Mouse (Mus musculus) urinary bladder, postnatal 36 days (tissue): ENCODE data around the gene Dop1b.
"Not testable (repeated sequence)": the region's sequence is repeated elsewhere in the genome, so short reads cannot be mapped to it uniquely, and the experiment has no call there.

Experiments used
- DNase-seq, 2 experiments: peaks; one replicate each; pipeline ENCODE4 v3.0.0; 2022; ENCODE audit warnings: low spot score in 2 of 2, mixed read lengths in 1 of 2

Dop1b gene

GRCm38 (mm10) chr16:93751816-93752215 lies 40.1 kb downstream of the Dop1b start:
- no peak for DNase-seq

- no peak for DNase-seq
These were observed 44.9 kb downstream of the Dop1b start for GRCm38 (mm10) chr16:93756622-93757021.

DNA sequence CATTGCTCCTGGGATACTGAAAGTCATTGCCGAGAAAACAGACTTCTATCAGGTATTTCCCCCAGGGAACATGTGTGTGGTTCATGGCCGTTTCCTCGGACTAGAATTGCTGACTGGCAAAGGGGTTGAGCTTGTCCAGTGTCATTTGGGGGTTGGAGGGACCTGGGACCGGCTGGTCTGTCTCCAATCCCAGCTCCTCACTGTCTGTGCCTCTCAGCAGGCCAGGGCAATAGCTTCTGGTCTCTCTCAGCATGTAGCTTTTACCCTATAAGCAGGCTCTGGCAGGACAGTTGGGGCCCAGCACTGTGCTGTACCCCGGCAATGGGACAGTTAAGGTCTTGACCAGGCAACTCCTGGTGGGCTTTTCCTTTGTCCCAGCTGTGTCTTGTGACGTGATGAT lies 51.7 kb downstream of the Dop1b start:
- no peak for DNase-seq

GRCm38 (mm10) chr16:93764597-93764996 lies 52.9 kb downstream of the Dop1b start:
- DNase-seq, result no peak

DNA sequence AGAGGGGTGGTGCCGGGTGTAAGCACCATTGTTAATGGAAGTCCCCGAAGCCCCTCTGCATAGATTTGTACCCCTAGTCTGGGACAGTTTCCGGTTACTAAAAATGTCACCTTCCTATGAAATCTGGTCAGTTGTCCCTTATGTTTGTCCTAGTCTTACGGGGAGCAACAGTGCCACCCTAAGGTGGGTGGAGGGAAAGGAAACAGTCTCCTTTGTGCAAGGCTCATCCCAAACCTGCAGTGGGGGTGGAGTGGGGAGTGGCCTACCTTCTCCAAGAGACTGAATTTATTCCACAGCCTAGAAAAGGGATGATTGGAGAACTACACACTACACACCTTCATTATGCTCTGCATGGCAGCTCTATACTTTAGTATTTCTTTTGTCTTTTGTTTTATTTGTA lies 55.3 kb downstream of the Dop1b start:
- DNase-seq, result peak; percentile 53 to 54

DNA sequence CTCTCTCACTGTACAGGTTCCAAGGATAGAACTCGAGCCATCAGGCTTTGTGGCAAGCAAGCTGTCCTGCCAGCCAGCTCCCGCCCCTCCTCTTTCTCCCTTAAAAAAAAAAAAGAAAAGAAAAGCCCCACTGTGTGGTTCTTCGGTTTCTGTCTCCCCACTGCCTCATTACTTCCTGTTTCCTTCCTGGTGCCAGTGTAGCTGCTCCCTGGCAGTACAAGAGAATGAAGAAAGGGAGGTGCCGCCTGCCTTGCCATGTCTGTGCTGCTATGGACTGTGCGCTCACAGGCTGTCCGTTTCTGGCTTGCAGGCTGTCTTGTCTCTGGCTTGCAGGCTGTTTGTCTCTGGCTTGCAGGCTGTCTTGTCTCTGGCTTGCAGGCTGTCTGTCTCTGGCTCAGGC lies 55.8 kb downstream of the Dop1b start:
- no peak for DNase-seq

- DNase-seq, result no peak
These were observed 57.9 kb downstream of the Dop1b start for GRCm38 (mm10) chr16:93769621-93770020.

DNA sequence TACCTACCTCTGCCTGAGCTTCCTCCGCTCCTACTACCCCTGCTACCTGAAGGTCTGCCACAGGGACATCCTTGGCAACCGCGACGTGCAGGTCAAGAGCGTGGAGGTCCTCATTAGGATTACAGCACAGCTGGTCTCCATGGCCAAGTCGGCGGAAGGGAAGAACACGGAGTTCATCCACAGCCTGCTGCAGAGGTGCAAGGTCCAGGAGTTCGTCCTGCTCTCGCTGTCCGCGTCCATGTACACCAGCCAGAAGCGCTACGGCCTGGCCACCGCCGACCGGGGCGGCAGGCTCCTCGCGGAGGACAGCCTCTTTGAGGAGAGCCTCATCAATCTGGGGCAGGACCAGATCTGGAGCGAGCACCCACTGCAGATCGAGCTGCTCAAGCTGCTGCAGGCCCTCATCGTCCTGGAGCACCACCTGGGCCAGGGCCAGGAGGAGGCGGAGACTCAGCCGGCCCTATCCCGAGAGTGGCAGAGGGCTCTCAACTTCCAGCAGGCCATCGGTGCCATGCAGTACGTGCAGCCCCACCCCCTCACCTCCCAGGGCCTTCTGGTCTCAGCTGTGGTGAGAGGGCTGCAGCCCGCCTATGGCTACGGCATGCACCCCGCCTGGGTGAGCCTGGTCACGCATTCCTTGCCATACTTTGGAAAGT lies 58.7 kb downstream of the Dop1b start:
- no peak for DNase-seq

- no peak for DNase-seq
These were observed 63.0 kb downstream of the Dop1b start for GRCm38 (mm10) chr16:93774658-93775057.

DNA sequence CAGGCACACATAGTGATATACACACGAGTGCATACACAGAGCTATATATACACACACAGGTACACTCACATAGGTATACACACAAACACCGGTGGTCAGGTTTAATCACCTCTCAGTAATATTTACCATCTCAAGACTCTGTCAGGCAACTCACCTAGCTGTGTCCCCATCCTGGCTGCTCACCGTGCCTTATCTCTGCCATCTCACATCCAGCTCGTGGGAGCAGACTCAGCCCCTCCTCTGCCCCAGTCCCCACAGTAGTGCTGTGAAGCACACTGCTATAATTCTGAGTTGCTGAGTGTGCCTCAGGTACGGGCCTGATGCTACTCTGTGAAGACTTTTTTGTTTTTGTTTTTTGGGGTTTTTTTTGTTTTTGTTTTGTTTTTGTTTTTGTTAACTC lies 64.8 kb downstream of the Dop1b start:
- no peak for DNase-seq

DNA sequence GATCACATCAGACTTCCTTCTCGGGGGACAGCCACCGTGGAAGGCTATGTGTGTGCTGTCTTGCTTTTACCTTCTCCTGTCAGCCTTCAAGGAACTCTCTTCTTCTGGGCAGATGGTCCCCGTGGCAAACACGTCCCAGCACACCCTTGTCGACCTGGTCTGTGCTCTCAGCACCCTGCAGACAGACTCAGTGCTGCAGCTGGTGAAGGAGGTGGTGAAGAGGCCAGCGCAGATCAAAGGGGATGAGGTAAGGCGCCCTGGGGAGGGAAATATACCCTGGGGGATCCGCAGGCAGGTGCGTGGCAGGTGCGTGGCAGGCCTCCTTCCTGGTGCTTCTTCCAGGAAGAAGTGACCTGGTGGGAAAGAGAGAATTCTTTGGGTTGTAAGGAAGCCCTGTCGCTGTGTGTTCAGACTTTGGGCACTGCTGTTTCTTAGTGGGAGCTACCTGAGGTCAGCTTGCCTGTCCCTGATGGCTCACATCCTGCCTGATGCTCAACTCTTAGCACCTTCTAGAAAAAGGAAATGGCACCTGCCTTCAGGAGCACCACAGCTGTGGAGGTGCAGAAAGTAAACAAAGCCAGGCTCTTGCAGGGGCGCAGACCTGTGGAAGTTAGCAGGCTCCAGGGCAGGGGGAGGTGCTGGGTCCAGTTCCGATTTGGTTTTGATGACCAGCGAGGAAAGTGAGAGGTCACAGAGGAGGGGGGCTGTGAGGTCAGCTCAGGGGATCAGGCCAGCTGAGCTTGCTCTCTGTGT lies 65.7 kb downstream of the Dop1b start:
- no peak for DNase-seq

DNA sequence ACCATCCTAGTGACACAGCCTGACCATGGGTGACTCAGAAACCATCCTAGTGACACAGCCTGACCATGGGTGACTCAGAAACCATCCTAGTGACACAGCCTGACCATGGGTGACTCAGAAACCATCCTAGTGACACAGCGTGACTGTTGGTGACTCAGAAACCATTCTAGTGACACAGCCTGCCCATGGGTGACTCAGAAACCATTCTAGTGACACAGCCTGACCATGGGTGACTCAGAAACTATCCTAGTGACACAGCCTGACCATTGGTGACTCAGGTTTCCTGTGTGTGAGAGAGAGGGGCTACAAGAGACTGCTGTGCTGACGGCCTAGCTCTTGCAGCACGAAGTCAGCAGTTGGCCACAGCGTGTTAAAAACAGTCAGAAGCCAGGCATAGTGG lies 66.7 kb downstream of the Dop1b start:
- not testable (repeated sequence) for DNase-seq

DNA sequence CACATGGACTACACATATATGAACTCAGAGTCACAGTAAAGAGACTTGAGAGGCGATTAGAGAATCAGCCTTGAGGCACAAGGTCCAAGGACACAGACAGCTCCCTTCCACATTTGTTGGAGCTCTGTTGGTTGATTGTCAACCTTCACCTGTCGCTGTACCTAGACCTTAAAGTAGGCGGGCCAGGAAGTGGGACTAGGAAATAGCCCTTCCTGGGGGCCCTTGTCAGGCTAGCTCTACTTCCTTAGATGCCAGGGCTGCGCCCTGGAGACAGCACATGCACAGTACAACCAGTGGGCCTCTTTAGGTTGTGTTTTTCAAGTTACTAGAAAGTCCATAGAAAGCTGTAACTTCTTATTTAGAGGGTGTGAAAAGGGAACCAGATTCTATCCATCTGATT lies 67.8 kb downstream of the Dop1b start:
- no peak for DNase-seq

DNA sequence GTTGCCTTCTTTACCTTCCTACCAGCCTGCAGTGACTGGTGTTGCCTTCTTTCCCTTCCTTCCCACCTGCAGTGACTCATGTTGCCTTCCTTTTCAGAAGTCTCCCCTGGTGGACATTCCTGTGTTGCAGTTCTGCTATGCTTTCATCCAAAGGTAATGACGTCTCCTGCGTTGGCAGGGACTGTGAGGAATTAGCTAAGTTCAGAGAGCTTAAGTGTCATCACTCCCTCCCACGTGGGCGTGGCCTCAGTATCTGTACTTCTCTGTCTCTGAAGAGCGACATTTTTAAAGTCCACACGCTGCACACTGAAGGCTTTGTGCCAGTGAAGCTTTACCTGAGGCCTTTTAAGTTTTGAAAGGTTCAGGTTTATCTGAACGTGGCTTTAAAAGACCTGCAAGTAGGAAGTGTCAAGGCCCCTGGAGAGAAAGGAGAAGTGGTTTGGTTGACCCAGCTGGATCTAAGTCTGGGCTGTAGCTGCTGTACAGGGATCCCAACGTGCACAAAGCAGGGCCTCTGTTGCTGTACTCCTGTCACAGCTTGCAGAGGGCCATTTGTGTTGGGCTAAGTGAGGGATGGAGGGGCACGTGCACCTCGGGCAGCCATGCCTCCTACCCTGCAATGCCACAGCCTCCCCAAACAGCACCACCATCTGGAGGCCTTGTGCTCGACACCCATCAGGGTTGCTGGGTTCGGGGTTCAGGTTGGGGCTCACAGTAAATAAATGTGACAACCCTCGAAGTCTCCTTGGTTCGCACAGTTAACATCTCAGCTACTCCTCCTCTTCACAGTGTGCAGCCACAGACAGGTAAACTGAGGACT lies 69.2 kb downstream of the Dop1b start:
- DNase-seq, result no peak

- no peak for DNase-seq
These were observed 72.5 kb downstream of the Dop1b start for GRCm38 (mm10) chr16:93784175-93784574.

DNA sequence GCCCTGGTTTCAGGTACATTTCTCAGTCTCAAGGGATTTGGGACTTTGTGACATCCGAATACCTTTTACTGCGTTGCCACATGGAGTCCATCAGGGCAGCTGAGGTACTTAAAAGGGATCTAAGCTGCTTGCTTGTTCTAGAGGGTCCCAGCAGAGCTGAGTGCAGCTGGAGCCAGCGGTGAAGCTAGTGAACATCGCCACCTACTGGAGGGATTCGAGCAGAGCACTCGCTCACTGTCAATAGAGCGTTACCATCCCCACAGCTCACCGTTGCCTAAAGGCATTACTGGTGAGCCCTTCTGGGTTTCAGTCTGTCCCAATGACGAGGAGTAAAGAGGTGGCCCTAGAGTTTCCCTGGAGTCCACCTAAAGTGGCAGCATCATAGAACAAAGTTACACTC lies 74.1 kb downstream of the Dop1b start:
- DNase-seq, result peak; percentile 41 to 54

GRCm38 (mm10) chr16:93788388-93788787 lies 76.7 kb downstream of the Dop1b start:
- DNase-seq, result no peak

GRCm38 (mm10) chr16:93788881-93789280 lies 77.2 kb downstream of the Dop1b start:
- DNase-seq, result no peak

DNA sequence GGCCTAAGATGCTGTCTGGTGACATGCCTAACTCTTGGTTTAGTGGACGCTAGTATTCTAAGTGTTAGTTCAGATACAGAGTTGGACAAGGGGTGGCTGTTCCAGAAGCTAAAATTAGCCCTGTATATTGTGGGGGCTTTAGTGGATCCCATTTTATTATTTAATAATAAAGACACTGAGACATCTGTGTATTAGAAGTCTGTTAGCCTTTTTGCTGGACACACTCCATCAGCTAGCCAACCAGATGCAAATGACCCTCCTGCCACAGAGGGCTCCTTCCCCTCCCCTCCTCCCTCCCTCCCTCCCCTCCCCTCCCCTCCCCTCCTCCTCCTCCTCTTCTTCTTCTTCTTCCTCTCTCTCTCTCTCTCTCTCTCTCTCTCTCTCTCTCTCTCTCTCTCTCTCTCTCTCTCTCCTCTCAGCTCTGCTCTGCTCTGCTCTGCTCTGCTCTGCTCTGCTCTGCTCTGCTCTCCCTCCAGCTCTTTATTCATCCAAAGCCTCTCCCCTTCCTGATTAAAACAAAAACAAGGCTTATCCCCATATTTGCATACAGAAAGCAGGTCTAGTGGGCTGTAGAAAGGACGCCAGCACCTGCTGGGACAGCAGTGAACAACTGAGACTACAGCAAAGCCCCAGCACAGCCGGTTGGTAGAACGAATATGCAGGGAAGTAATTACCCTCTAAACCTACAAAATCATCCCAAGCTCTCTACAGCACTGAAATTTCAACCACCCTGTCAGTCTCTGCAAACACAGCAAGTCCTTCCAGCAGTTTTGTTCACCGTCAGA lies 78.5 kb downstream of the Dop1b start:
- no peak for DNase-seq

DNA sequence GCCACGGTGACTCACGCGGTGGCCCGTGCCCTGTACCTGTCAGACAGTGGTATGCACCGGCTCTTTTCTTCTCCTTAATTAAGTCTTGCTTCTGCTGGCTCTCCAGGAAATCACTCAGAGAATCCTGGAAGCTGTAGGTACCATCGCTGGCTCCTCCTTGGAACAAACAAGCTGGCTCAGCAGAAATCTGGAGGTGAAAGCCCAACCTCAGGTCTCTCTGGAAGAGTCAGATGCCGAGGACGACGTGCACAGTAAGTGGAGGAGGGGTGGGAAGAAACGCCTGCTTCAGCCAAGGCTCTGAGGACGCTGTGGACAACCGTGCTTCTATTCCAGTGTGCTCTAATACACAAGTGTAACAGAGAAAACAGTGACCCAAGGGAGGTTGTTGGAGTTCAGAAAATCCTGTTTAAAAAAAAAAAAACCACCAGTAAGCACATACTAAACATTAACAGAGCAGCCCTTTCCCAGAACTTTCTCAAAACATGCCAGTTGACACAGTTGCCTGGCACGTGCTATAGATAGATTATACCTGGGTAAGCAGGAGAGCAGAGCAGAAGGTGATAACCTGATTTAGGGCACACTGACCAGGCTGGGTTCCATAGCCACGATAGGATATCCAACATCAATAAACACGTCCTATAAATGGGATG lies 81.4 kb downstream of the Dop1b start:
- no peak for DNase-seq

DNA sequence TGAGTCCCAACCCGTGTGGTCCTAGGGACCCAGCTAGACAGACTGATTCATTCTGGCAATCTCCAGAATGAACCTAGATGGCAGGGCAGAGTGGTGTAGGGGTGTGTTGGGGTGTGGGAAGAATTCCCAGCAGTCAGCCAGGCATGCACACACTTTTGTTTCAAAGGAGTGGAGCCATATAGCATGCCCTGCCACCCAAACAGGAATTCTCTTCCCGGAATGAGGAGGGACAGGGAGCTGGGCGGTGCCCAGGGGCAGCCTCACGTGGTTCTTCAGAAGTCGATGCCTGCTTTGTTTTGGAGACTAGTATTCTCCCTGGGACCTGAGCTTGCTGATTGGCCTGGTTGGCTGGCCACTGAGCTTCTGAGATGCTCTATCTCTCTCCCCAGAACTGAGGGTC lies 83.1 kb downstream of the Dop1b start:
- no peak for DNase-seq
